Mouse (Mus musculus): Measurements from ENCODE around the gene C4b. TPM values are rescaled to one million over a fixed set of nuclear protein-coding genes. Genes with fewer than 3 reads are reported as not detected.

The C4b gene
- polyA plus RNA-seq, 1 experiment = 8.5 TPM

- peaks cover 5% of the 10 kb centered on the region; the same call in 1 of the 2 replicates for H3K4me1 ChIP-seq (ENCODE audit: control insufficient read depth, insufficient read depth, low read length)
- H3K4me3 ChIP-seq (replicated peaks; ENCODE audit: insufficient read depth, low read depth, low read length) = no peak overlapping the region
- WGBS = 31% methylated on average over 28 of the region's 28 CpGs
- DNase-seq = peak in 1 of 2 experiments; percentile 44
- TF ChIP-seq CTCF (IDR thresholded peaks at IDR 0.05; ENCODE audit: borderline replicate concordance, insufficient read depth, low read depth, low read length) = no peak
- no peak for TF ChIP-seq POLR2A (IDR thresholded peaks at IDR 0.05; ENCODE audit: borderline replicate concordance, insufficient read depth, low read length)
- H3K27me3 ChIP-seq (ENCODE audit: control insufficient read depth, insufficient read depth, low read length) = no peaks in the 10 kb centered on the region
- no peak overlapping the region for H3K27ac ChIP-seq (ENCODE audit: insufficient read depth, low read length)
Measured at GRCm38 (mm10) chr17:34685120-34686110, 58.3 kb downstream of the C4b start.

GRCm38 (mm10) chr17:34684253-34684893 lies 59.3 kb downstream of the C4b start:
- Histone ChIP-seq H3K27me3 (ENCODE audit: control insufficient read depth, insufficient read depth, low read length) (no peaks in the 10 kb centered on the region), H3K4me3 (replicated peaks; ENCODE audit: insufficient read depth, low read depth, low read length) (no peak overlapping the region), H3K27ac (ENCODE audit: insufficient read depth, low read length) (no peak overlapping the region), H3K4me1 (ENCODE audit: control insufficient read depth, insufficient read depth, low read length) (peaks cover 5% of the 10 kb centered on the region; the same call in 1 of the 2 replicates)
- WGBS = 58% methylated on average over 9 of the region's 9 CpGs
- no peak for TF ChIP-seq POLR2A (IDR thresholded peaks at IDR 0.05; ENCODE audit: borderline replicate concordance, insufficient read depth, low read length)
- no peak for TF ChIP-seq CTCF (IDR thresholded peaks at IDR 0.05; ENCODE audit: borderline replicate concordance, insufficient read depth, low read depth, low read length)
- DNase-seq = no peak

- Histone ChIP-seq H3K27me3 (ENCODE audit: control insufficient read depth, insufficient read depth, low read length) (no peaks in the 10 kb centered on the region), H3K4me1 (ENCODE audit: control insufficient read depth, insufficient read depth, low read length) (peaks cover 5% of the 10 kb centered on the region; the same call in 1 of the 2 replicates), H3K27ac (ENCODE audit: insufficient read depth, low read length) (no peak overlapping the region), H3K4me3 (replicated peaks; ENCODE audit: insufficient read depth, low read depth, low read length) (no peak overlapping the region)
- DNase-seq = no peak
- 52% methylated on average over 10 of the region's 10 CpGs for WGBS
- TF ChIP-seq POLR2A (IDR thresholded peaks at IDR 0.05; ENCODE audit: borderline replicate concordance, insufficient read depth, low read length) (no peak), CTCF (IDR thresholded peaks at IDR 0.05; ENCODE audit: borderline replicate concordance, insufficient read depth, low read depth, low read length) (no peak)
Measured at GRCm38 (mm10) chr17:34683686-34684220, 59.9 kb downstream of the C4b start.

- 79% methylated on average over 8 of the region's 8 CpGs for WGBS
- no peak overlapping the region for H3K4me3 ChIP-seq (replicated peaks; ENCODE audit: insufficient read depth, low read depth, low read length)
- H3K27me3 ChIP-seq (ENCODE audit: control insufficient read depth, insufficient read depth, low read length) = no peaks in the 10 kb centered on the region
- peaks cover 5% of the 10 kb centered on the region; the same call in 1 of the 2 replicates for H3K4me1 ChIP-seq (ENCODE audit: control insufficient read depth, insufficient read depth, low read length)
- no peak for TF ChIP-seq CTCF (IDR thresholded peaks at IDR 0.05; ENCODE audit: borderline replicate concordance, insufficient read depth, low read depth, low read length)
- TF ChIP-seq POLR2A (IDR thresholded peaks at IDR 0.05; ENCODE audit: borderline replicate concordance, insufficient read depth, low read length) = no peak
- no peak for DNase-seq
- H3K27ac ChIP-seq (ENCODE audit: insufficient read depth, low read length) = no peak overlapping the region
Measured at GRCm38 (mm10) chr17:34683179-34683578, 60.5 kb downstream of the C4b start.

GRCm38 (mm10) chr17:34681881-34682536 lies 61.7 kb downstream of the C4b start:
- 72% methylated on average over 11 of the region's 11 CpGs for WGBS
- peaks cover 5% of the 10 kb centered on the region; the same call in 1 of the 2 replicates for H3K4me1 ChIP-seq (ENCODE audit: control insufficient read depth, insufficient read depth, low read length)
- TF ChIP-seq POLR2A (IDR thresholded peaks at IDR 0.05; ENCODE audit: borderline replicate concordance, insufficient read depth, low read length) (no peak), CTCF (IDR thresholded peaks at IDR 0.05; ENCODE audit: borderline replicate concordance, insufficient read depth, low read depth, low read length) (no peak)

GRCm38 (mm10) chr17:34681132-34681571 lies 62.5 kb downstream of the C4b start:
- 69% methylated on average over 17 of the region's 17 CpGs for WGBS

More at GRCm38 (mm10) chr17:34681881-34682536, 61.7 kb downstream of the C4b start:
- no peak overlapping the region for H3K27ac ChIP-seq (ENCODE audit: insufficient read depth, low read length)
- no peak overlapping the region for H3K4me3 ChIP-seq (replicated peaks; ENCODE audit: insufficient read depth, low read depth, low read length)
- H3K27me3 ChIP-seq (ENCODE audit: control insufficient read depth, insufficient read depth, low read length) = no peaks in the 10 kb centered on the region
- no peak for DNase-seq

GRCm38 (mm10) chr17:34680621-34681020 lies 63.1 kb downstream of the C4b start:
- TF ChIP-seq POLR2A (IDR thresholded peaks at IDR 0.05; ENCODE audit: borderline replicate concordance, insufficient read depth, low read length) (no peak), CTCF (IDR thresholded peaks at IDR 0.05; ENCODE audit: borderline replicate concordance, insufficient read depth, low read depth, low read length) (no peak)
- WGBS = 66% methylated on average over 4 of the region's 4 CpGs

More at GRCm38 (mm10) chr17:34681132-34681571, 62.5 kb downstream of the C4b start:
- no peaks in the 10 kb centered on the region for H3K27me3 ChIP-seq (ENCODE audit: control insufficient read depth, insufficient read depth, low read length)
- H3K27ac ChIP-seq (ENCODE audit: insufficient read depth, low read length) = no peak overlapping the region
- DNase-seq = no peak
- H3K4me1 ChIP-seq (ENCODE audit: control insufficient read depth, insufficient read depth, low read length) = peaks cover 5% of the 10 kb centered on the region; the same call in 1 of the 2 replicates
- TF ChIP-seq CTCF (IDR thresholded peaks at IDR 0.05; ENCODE audit: borderline replicate concordance, insufficient read depth, low read depth, low read length) (no peak), POLR2A (IDR thresholded peaks at IDR 0.05; ENCODE audit: borderline replicate concordance, insufficient read depth, low read length) (no peak)
- no peak overlapping the region for H3K4me3 ChIP-seq (replicated peaks; ENCODE audit: insufficient read depth, low read depth, low read length)

More at GRCm38 (mm10) chr17:34680621-34681020, 63.1 kb downstream of the C4b start:
- H3K27me3 ChIP-seq (ENCODE audit: control insufficient read depth, insufficient read depth, low read length) = no peaks in the 10 kb centered on the region
- H3K4me1 ChIP-seq (ENCODE audit: control insufficient read depth, insufficient read depth, low read length) = peaks cover 5% of the 10 kb centered on the region; the same call in 1 of the 2 replicates
- no peak overlapping the region for H3K4me3 ChIP-seq (replicated peaks; ENCODE audit: insufficient read depth, low read depth, low read length)
- DNase-seq = no peak
- no peak overlapping the region for H3K27ac ChIP-seq (ENCODE audit: insufficient read depth, low read length)

Data from cerebellum, adult 2 months (tissue).